ENCODE assay signal across 13 mouse cellular contexts in the genomic region with DNA sequence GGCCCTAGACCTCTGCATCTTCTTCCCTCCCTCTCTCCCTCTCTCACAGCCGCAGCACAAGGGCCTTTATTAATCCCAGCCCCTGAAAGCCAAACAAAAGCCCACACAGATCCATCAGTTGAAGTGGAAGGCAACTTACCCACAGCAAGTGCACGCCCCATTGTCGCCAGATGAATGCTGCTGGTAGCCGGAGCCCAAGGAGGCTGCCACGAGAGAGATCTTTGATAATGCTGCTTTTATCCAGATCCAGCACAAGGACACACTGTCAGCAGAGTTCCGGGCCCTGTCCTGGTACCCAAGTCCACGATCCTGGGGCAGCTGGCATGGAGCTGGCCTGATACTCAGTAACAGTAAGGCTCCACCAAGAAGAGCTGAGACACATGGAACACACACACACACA.
DNase-seq lines count a peak whose midpoint lies in the region; ATAC-seq and TF ChIP-seq lines count a peak whose summit lies in the region.
"Had no signal": no experiment of that assay in that cellular context is flagged by ENCODE, and none has a peak within 500 bp of the region (broad histone marks: within the 10 kb centered on the region; RNA-seq: fewer than 3 reads in every experiment).

No protein-coding gene starts in this region.

- no peaks in the 10 kb centered on the region for H3K27me3 ChIP-seq in midbrain, embryonic 11.5 days (ENCODE audit: control insufficient read depth, insufficient read depth, low read length)
- H3K27me3 ChIP-seq in midbrain, embryonic 16.5 days (ENCODE audit: control insufficient read depth, insufficient read depth, low read depth, low read length): no peaks in the 10 kb centered on the region
- no peaks in the 10 kb centered on the region for H3K27me3 ChIP-seq in forebrain, embryonic 14.5 days (replicated peaks; ENCODE audit: control insufficient read depth, insufficient read depth, low read length)
- H3K27me3 ChIP-seq in midbrain, postnatal 0 days (ENCODE audit: insufficient read depth, low read length): no peaks in the 10 kb centered on the region

- no peak overlapping the region for H3K4me3 ChIP-seq in midbrain, embryonic 11.5 days (ENCODE audit: low read depth, low read length)
- H3K4me3 ChIP-seq in midbrain, embryonic 16.5 days (ENCODE audit: low read depth, low read length): no peak overlapping the region
- H3K4me3 ChIP-seq in forebrain, embryonic 14.5 days (ENCODE audit: low read depth, low read length): no peak overlapping the region
- no peak overlapping the region for H3K4me3 ChIP-seq in midbrain, postnatal 0 days (ENCODE audit: low read depth, low read length)

- H3K27ac ChIP-seq in midbrain, embryonic 11.5 days (ENCODE audit: low read depth, low read length): peak overlapping the region; percentile 59; the same call in 1 of the 2 replicates
- H3K27ac ChIP-seq in midbrain, embryonic 16.5 days (ENCODE audit: low read length): no peak overlapping the region
- no peak overlapping the region for H3K27ac ChIP-seq in forebrain, embryonic 14.5 days (ENCODE audit: low read depth, low read length)
- no peak overlapping the region for H3K27ac ChIP-seq in midbrain, postnatal 0 days (ENCODE audit: low read depth, low read length)

- H3K4me1 ChIP-seq in midbrain, embryonic 11.5 days (ENCODE audit: control insufficient read depth, insufficient read depth, low read length): peaks cover 10% of the 10 kb centered on the region
- peaks cover 3% of the 10 kb centered on the region; the same call in 1 of the 2 replicates for H3K4me1 ChIP-seq in midbrain, embryonic 16.5 days (ENCODE audit: control insufficient read depth, insufficient read depth, low read length)
- peaks cover 5% of the 10 kb centered on the region; the same call in 1 of the 2 replicates for H3K4me1 ChIP-seq in forebrain, embryonic 14.5 days (ENCODE audit: control insufficient read depth, insufficient read depth, low read length)
- H3K4me1 ChIP-seq in midbrain, postnatal 0 days (ENCODE audit: insufficient read depth, low read length): no peaks in the 10 kb centered on the region

- no peaks in the 10 kb centered on the region for H3K9me3 ChIP-seq in midbrain, embryonic 11.5 days (ENCODE audit: control insufficient read depth, low read length)
- no peaks in the 10 kb centered on the region; the same call in 1 of the 2 replicates for H3K9me3 ChIP-seq in midbrain, embryonic 16.5 days (replicated peaks; ENCODE audit: control insufficient read depth, low read length, poor library complexity, severe bottlenecking)
- H3K9me3 ChIP-seq in forebrain, embryonic 14.5 days (replicated peaks; ENCODE audit: control insufficient read depth, low read length): 0 out of 2 replicates have a peak, but pooled peaks cover 2% of the 10 kb centered on the region
- no peaks in the 10 kb centered on the region for H3K9me3 ChIP-seq in midbrain, postnatal 0 days (ENCODE audit: low read length)

- peak; percentile 3 for DNase-seq in cerebellum, adult 9-10 months
- DNase-seq in cerebellum, adult 8-10 months: no peak
- DNase-seq in midbrain, embryonic 11.5 days (ENCODE audit: low spot score, missing footprints): no peak
- peak; percentile 52 for DNase-seq in forebrain, embryonic 14.5 days (ENCODE audit: low spot score)
- peak; percentile 37 for DNase-seq in midbrain, postnatal 0 days (ENCODE audit: low spot score)
- no peak for DNase-seq in heart, postnatal 36 days
- DNase-seq: heart, adult 11 months; heart, postnatal 14 days; kidney, adult 8-10 months; liver; thymus, adult 18-20 months had no signal

- WGBS in midbrain, embryonic 11.5 days: 28% methylated on average over 7 of the region's 7 CpGs
- 14% methylated on average over 7 of the region's 7 CpGs for WGBS in midbrain, embryonic 16.5 days
- WGBS in forebrain, embryonic 14.5 days: 5% methylated on average over 7 of the region's 7 CpGs
- 28% methylated on average over 7 of the region's 7 CpGs for WGBS in midbrain, postnatal 0 days

- no peak overlapping the region for H3K4me2 ChIP-seq in midbrain, embryonic 11.5 days
- H3K4me2 ChIP-seq in midbrain, embryonic 16.5 days (ENCODE audit: low read length): no peak overlapping the region
- no peak overlapping the region for H3K4me2 ChIP-seq in forebrain, embryonic 14.5 days (ENCODE audit: low read length)
- no peak overlapping the region for H3K4me2 ChIP-seq in midbrain, postnatal 0 days (ENCODE audit: low read depth, low read length, poor library complexity, severe bottlenecking)

- peak; percentile 63; the same call in 1 of the 2 replicates for ATAC-seq in midbrain, embryonic 11.5 days (ENCODE audit: low FRiP score)
- ATAC-seq in midbrain, embryonic 16.5 days: no peak
- ATAC-seq in forebrain, embryonic 14.5 days: peak; percentile 42; the same call in 1 of the 2 replicates
- ATAC-seq in midbrain, postnatal 0 days (ENCODE audit: low FRiP score): no peak
- ATAC-seq in monocyte, adult 5-6 weeks (replicated peaks; ENCODE audit: insufficient number of reproducible peaks, low FRiP score, low TSS enrichment, poor library complexity, severe bottlenecking): no peak

- intact Hi-C loops in heart, postnatal 36 days (cut with DNase I): loop anchor here (1.0 kb wide), 1 partner anchor 23 kb away; no protein-coding TSS in a partner anchor

- H3K36me3 ChIP-seq in midbrain, embryonic 11.5 days (ENCODE audit: control insufficient read depth, insufficient read depth, low read length): no peaks in the 10 kb centered on the region
- no peaks in the 10 kb centered on the region for H3K36me3 ChIP-seq in midbrain, embryonic 16.5 days (ENCODE audit: control insufficient read depth, insufficient read depth, low read length)
- no peaks in the 10 kb centered on the region for H3K36me3 ChIP-seq in forebrain, embryonic 14.5 days (ENCODE audit: control insufficient read depth, insufficient read depth, low read length)
- H3K36me3 ChIP-seq in midbrain, postnatal 0 days (ENCODE audit: insufficient read depth, low read length): no peaks in the 10 kb centered on the region

- H3K9ac ChIP-seq in midbrain, embryonic 11.5 days (ENCODE audit: low read length): no peak overlapping the region
- H3K9ac ChIP-seq in midbrain, embryonic 16.5 days (ENCODE audit: low read depth, low read length): no peak overlapping the region
- H3K9ac ChIP-seq in forebrain, embryonic 14.5 days (ENCODE audit: low read length): no peak overlapping the region
- no peak overlapping the region for H3K9ac ChIP-seq in midbrain, postnatal 0 days (replicated peaks; ENCODE audit: low read length, poor library complexity, severe bottlenecking)

- TF ChIP-seq CTCF in midbrain, postnatal 0 days (IDR thresholded peaks at IDR 0.05): no peak

Comparison
In these comparisons a context has a peak if more than half of its experiments do, and no peak if none do; other contexts are left out.
1. DNase-seq: peak in cerebellum, adult 9-10 months (single experiment), forebrain, embryonic 14.5 days (single experiment) and midbrain, postnatal 0 days (single experiment); none in cerebellum, adult 8-10 months (single experiment), midbrain, embryonic 11.5 days (single experiment) and heart, postnatal 36 days (0 of 2).
2. ATAC-seq: peak in midbrain, embryonic 11.5 days (single experiment) and forebrain, embryonic 14.5 days (single experiment); none in midbrain, embryonic 16.5 days (single experiment), midbrain, postnatal 0 days (single experiment) and monocyte, adult 5-6 weeks (single experiment).